Mouse (Mus musculus) heart, embryonic 10.5 days (tissue): ENCODE data around the gene Ggt1. TPM values are rescaled to one million over a fixed set of nuclear protein-coding genes. Genes with fewer than 3 reads are reported as not detected.
A peak's percentile ranks its signal among the peaks of the same experiment; 100 is the strongest.

Experiments
- DNase-seq: peaks from one replicate; pipeline ENCODE4 v3.0.0-alpha.2; 2017; ENCODE audit warnings: low spot score
- H3K27ac ChIP-seq: fragments of 300-500 bp; sonication (generic); 2 replicates; pipeline ENCODE4 v1.5.1; 2016; ENCODE audit warnings: mild to moderate bottlenecking
- H3K27me3 ChIP-seq: fragments of 300-500 bp; sonication (generic); 2 replicates; pipeline ENCODE4 v1.6.1; 2016; ENCODE audit warnings: mild to moderate bottlenecking; ENCODE audit not compliant: poor library complexity, insufficient read depth, severe bottlenecking
- H3K36me3 ChIP-seq: fragments of 300-500 bp; sonication (generic); 2 replicates; pipeline ENCODE4 v1.6.1; 2016; ENCODE audit warnings: mild to moderate bottlenecking, moderate library complexity
- H3K4me1 ChIP-seq: fragments of 300-500 bp; sonication (generic); 2 replicates; pipeline ENCODE4 v1.6.1; 2016; ENCODE audit warnings: mild to moderate bottlenecking
- H3K4me3 ChIP-seq: fragments of 300-500 bp; sonication (generic); 2 replicates; pipeline ENCODE4 v1.5.1; 2016; ENCODE audit warnings: mild to moderate bottlenecking, moderate library complexity
- H3K9me3 ChIP-seq: fragments of 300-500 bp; sonication (generic); 2 replicates; pipeline ENCODE4 v1.6.1; 2016; ENCODE audit warnings: mild to moderate bottlenecking, moderate library complexity
- WGBS: fragments of 180-500 bp; shearing (Covaris S2); methylation state at CpG from one replicate; pipeline ENCODE4 v1.1.7; 2016; 5-methylcytosine and 5-hydroxymethylcytosine counted together
- polyA plus RNA-seq: library from polyadenylated mRNA; unstranded; fragments of >200 nt; fragmentation: Nextera tagmentation; extraction: Ambion mirVana; gene quantifications from 2 replicates; pipeline ENCODE4 v1.2.1, GENCODE M21; 2016

Gene Ggt1
- polyA plus RNA-seq, 1 experiment from 2014 or later = 1.9 TPM

GRCm38 (mm10) chr10:75568029-75568428 lies 6.6 kb downstream of the Ggt1 start:
- Histone ChIP-seq H3K27ac (no peak overlapping the region), H3K9me3 (no peaks in the 10 kb centered on the region), H3K27me3 (peaks cover 50% of the 10 kb centered on the region), H3K4me1 (peaks cover 23% of the 10 kb centered on the region), H3K36me3 (no peaks in the 10 kb centered on the region), H3K4me3 (peak overlapping the region; percentile 36; the same call in 1 of the 2 replicates)
- no peak for DNase-seq
- 13% methylated on average over 5 of the region's 5 CpGs for WGBS

GRCm38 (mm10) chr10:75568441-75568840 lies 7.0 kb downstream of the Ggt1 start:
- 4% methylated on average over 11 of the region's 11 CpGs for WGBS
- Histone ChIP-seq H3K36me3 (no peaks in the 10 kb centered on the region), H3K4me3 (peak overlapping the region; percentile 36)

DNA sequence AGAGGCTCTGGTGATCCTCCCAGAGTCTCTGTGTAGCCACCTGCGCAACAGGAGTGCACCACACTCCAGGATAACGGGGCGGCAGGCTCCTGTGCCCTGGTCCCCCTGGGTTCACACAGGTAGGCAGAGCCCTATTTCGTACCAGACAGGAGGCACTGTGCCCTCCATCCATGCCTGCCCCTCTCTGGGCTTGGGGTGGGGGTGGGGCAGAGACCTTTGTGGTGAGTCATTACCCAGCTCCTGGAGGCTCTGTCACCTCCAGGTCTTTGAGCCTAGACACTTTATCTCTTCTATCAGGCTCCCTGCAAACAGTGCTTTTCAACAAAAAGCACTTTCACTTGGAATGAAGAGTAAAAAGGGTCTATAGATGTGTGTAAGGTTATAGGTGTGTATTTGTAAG lies 7.4 kb downstream of the Ggt1 start:
- no peak for DNase-seq

More at GRCm38 (mm10) chr10:75568441-75568840, 7.0 kb downstream of the Ggt1 start:
- Histone ChIP-seq H3K27ac (0 out of 2 replicates have a peak overlapping the region, but pooled peaks have one; percentile 17), H3K9me3 (no peaks in the 10 kb centered on the region), H3K4me1 (peaks cover 23% of the 10 kb centered on the region), H3K27me3 (peaks cover 46% of the 10 kb centered on the region)
- no peak for DNase-seq

DNA sequence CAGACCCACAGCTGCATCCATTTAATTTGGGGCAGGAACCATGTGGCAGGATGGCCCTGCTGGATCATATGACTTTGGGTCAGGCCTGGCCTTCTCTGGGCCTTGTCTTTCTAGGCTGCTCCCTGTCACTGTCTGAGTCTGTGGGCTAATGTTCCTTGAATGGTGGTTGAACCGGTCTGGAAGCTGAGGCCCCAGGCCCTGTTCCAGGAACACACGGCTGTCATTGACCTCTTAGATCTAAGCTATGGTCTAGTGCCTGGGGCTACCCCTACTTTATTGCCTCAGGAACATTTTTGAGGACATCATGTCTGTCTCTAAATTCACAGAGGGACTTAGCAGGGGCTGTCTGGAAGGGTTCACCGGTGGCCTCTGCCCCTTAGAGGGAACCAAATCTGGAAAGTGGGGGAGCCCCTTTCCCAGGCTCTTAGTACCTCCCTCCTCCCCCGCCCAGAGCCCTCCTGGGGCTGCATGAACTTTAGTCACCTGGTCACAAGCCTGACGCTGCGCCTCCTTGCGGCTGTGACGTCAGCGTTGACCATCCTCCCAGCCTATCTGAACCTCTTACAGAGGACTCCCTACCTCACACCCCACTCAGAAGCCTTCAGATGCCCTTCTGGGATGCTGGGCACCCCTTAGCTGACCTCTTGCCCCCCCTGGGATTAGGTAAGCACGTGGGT lies 9.7 kb downstream of the Ggt1 start:
- WGBS = 30% methylated on average over 10 of the region's 10 CpGs
- DNase-seq = no peak
- no peaks in the 10 kb centered on the region for H3K9me3 ChIP-seq
- peaks cover 20% of the 10 kb centered on the region; the same call in 1 of the 2 replicates for H3K27me3 ChIP-seq
- no peaks in the 10 kb centered on the region for H3K36me3 ChIP-seq
- H3K4me3 ChIP-seq = no peak overlapping the region
- peaks cover 23% of the 10 kb centered on the region for H3K4me1 ChIP-seq
- H3K27ac ChIP-seq = no peak overlapping the region

More for the DNA sequence above, 7.4 kb downstream of the Ggt1 start:
- peaks cover 42% of the 10 kb centered on the region for H3K27me3 ChIP-seq
- peaks cover 23% of the 10 kb centered on the region for H3K4me1 ChIP-seq
- 9% methylated on average over 4 of the region's 4 CpGs for WGBS
- peak overlapping the region; percentile 36 for H3K4me3 ChIP-seq
- no peaks in the 10 kb centered on the region for H3K36me3 ChIP-seq
- H3K27ac ChIP-seq = no peak overlapping the region
- no peaks in the 10 kb centered on the region for H3K9me3 ChIP-seq

- H3K4me1 ChIP-seq = peaks cover 23% of the 10 kb centered on the region
- DNase-seq = no peak
- peaks cover 20% of the 10 kb centered on the region; the same call in 1 of the 2 replicates for H3K27me3 ChIP-seq
- 56% methylated on average over 9 of the region's 9 CpGs for WGBS
- H3K36me3 ChIP-seq = no peaks in the 10 kb centered on the region
- no peak overlapping the region for H3K4me3 ChIP-seq
- no peak overlapping the region for H3K27ac ChIP-seq
- no peaks in the 10 kb centered on the region for H3K9me3 ChIP-seq
These were observed 10.5 kb downstream of the Ggt1 start for GRCm38 (mm10) chr10:75571937-75572336.

- Histone ChIP-seq H3K4me3 (no peak overlapping the region), H3K9me3 (no peaks in the 10 kb centered on the region), H3K4me1 (peaks cover 20% of the 10 kb centered on the region), H3K36me3 (no peaks in the 10 kb centered on the region), H3K27me3 (peaks cover 12% of the 10 kb centered on the region; the same call in 1 of the 2 replicates), H3K27ac (no peak overlapping the region)
- 74% methylated on average over 10 of the region's 10 CpGs for WGBS
- no peak for DNase-seq
These were observed 11.8 kb downstream of the Ggt1 start for GRCm38 (mm10) chr10:75573181-75573580.

DNA sequence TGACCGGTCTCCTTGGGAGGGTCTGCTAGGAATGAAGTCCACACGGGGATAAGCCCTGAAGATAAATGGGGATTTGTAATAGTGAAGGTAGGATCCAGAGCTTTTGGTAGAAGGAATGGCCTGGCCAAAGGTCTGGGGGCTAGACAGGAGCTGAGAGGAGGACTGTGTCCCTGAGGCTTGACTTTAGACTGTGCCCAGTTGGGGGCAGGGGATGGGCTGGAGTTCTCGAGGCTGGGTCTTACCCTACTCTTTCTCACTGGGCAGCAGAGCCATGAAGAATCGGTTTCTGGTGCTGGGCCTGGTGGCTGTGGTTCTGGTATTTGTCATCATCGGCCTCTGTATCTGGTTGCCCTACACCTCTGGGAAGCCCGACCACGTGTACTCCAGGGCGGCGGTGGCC lies 12.6 kb downstream of the Ggt1 start:
- Histone ChIP-seq H3K4me3 (no peak overlapping the region), H3K4me1 (peaks cover 12% of the 10 kb centered on the region), H3K36me3 (no peaks in the 10 kb centered on the region), H3K9me3 (no peaks in the 10 kb centered on the region), H3K27ac (no peak overlapping the region), H3K27me3 (0 out of 2 replicates have a peak, but pooled peaks cover 5% of the 10 kb centered on the region)
- DNase-seq = no peak
- WGBS = 81% methylated on average over 9 of the region's 9 CpGs

GRCm38 (mm10) chr10:75579129-75579528 lies 17.7 kb downstream of the Ggt1 start:
- H3K9me3 ChIP-seq = no peaks in the 10 kb centered on the region
- no peak overlapping the region for H3K4me3 ChIP-seq
- H3K36me3 ChIP-seq = no peaks in the 10 kb centered on the region
- no peaks in the 10 kb centered on the region for H3K4me1 ChIP-seq
- DNase-seq = no peak
- H3K27ac ChIP-seq = no peak overlapping the region
- H3K27me3 ChIP-seq = peaks cover 10% of the 10 kb centered on the region; the same call in 1 of the 2 replicates
- WGBS = 79% methylated on average over 6 of the region's 6 CpGs

DNA sequence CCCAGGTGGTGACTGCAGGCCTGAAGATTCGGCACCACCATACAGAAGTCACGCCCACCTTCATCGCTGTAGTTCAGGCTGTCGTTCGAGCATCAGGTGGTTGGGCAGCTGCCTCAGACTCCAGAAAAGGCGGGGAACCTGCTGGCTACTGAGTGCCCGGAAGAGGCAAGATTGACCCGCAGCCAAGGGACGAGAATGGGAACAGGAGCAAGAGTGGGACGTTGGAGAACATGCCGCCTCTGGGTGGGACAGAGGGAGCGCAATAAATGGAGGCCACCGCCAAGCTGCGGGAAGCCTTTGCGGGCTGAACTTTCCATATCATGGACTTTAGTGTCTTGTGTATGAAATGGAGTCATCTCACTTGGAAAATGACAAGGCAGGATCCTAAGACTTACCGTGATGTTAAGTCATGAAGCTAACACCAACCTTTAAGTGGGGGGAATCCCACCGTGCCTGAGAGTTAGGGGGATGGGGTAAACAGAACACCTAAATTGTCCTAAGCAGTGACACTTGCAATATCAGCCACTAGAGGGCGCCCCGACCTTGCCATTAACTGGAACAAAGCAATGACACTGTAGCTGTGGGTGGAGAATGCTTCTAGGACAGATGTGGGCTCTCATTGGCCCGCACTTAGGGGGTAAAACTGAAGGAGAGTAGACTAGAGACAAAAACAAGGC lies 24.6 kb downstream of the Ggt1 start:
- WGBS = 21% methylated on average over 20 of the region's 20 CpGs

GRCm38 (mm10) chr10:75586553-75586879 lies 25.1 kb downstream of the Ggt1 start:
- DNase-seq = no peak
- Histone ChIP-seq H3K4me3 (no peak overlapping the region), H3K4me1 (peaks cover 34% of the 10 kb centered on the region), H3K36me3 (no peaks in the 10 kb centered on the region), H3K27me3 (peaks cover 29% of the 10 kb centered on the region), H3K27ac (no peak overlapping the region), H3K9me3 (no peaks in the 10 kb centered on the region)
- 94% methylated on average over 1 of the region's 1 CpGs for WGBS

More for the DNA sequence above, 24.6 kb downstream of the Ggt1 start:
- Histone ChIP-seq H3K27me3 (peaks cover 29% of the 10 kb centered on the region), H3K9me3 (no peaks in the 10 kb centered on the region), H3K36me3 (no peaks in the 10 kb centered on the region), H3K4me3 (no peak overlapping the region), H3K4me1 (peaks cover 29% of the 10 kb centered on the region), H3K27ac (no peak overlapping the region)
- peak; percentile 91 for DNase-seq

- Histone ChIP-seq H3K4me1 (peaks cover 45% of the 10 kb centered on the region), H3K9me3 (no peaks in the 10 kb centered on the region), H3K27me3 (peaks cover 29% of the 10 kb centered on the region), H3K4me3 (no peak overlapping the region), H3K36me3 (no peaks in the 10 kb centered on the region), H3K27ac (no peak overlapping the region)
- 77% methylated on average over 4 of the region's 4 CpGs for whole genome bisulfite sequencing
- DNase-seq = no peak
These were observed 26.4 kb downstream of the Ggt1 start for GRCm38 (mm10) chr10:75587781-75588180.

GRCm38 (mm10) chr10:75588336-75588735 lies 26.9 kb downstream of the Ggt1 start:
- H3K4me3 ChIP-seq = no peak overlapping the region
- peaks cover 46% of the 10 kb centered on the region for H3K4me1 ChIP-seq
- H3K9me3 ChIP-seq = no peaks in the 10 kb centered on the region
- 58% methylated on average over 5 of the region's 5 CpGs for WGBS
- no peak for DNase-seq
- H3K27ac ChIP-seq = peak overlapping the region; percentile 44; the same call in 1 of the 2 replicates
- H3K36me3 ChIP-seq = no peaks in the 10 kb centered on the region
- peaks cover 27% of the 10 kb centered on the region for H3K27me3 ChIP-seq

DNA sequence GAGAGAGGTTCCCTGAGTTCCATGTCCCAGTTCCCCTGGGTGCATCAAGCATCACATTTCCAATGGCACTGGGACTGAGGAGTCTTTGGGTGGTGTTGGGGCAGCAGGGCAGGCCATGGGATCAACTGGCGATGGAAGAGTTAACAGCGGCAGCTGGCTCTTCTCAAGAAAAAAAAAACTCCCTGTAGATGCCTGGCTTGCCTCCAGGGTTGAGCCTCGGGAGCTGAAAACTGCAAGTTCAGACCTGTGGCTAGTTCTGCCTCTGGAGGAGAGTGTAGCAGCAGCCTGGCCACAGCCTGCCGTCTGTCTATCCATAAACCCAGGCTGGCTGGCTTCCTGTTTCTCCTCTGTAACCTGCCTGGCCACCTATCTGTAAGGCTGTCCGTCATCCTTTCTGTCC lies 27.7 kb downstream of the Ggt1 start, which contains the start of gene Ggt5:
TSS of gene Ggt5 (plus strand) at position 212 of the 400 bp plus-strand sequence.
- peaks cover 19% of the 10 kb centered on the region for H3K27me3 ChIP-seq
- H3K36me3 ChIP-seq = no peaks in the 10 kb centered on the region
- no peak for DNase-seq
- H3K9me3 ChIP-seq = no peaks in the 10 kb centered on the region
- peak within 1 kb of the TSS; percentile 10; the same call in 1 of the 2 replicates for H3K4me3 ChIP-seq
- peaks cover 46% of the 10 kb centered on the region for H3K4me1 ChIP-seq
- peak within 1 kb of the TSS; percentile 81 for H3K27ac ChIP-seq
- 16% methylated on average over 5 of the region's 5 CpGs for WGBS
